In genomic region chr16:17848928-17849327, GRCm38 (mm10) we compare ENCODE assay signal across 10 mouse cellular contexts. TPM values are rescaled to one million over a fixed set of nuclear protein-coding genes. Genes with fewer than 3 reads are reported as not detected.
DNase-seq lines count a peak whose midpoint lies in the region; ATAC-seq and TF ChIP-seq lines count a peak whose summit lies in the region.
"Had no signal": no experiment of that assay in that cellular context is flagged by ENCODE, and none has a peak within 500 bp of the region (broad histone marks: within the 10 kb centered on the region; RNA-seq: fewer than 3 reads in every experiment).

No protein-coding gene starts in this region.

- TF ChIP-seq EP300 in heart, adult 2 months (IDR thresholded peaks at IDR 0.05; ENCODE audit: insufficient read depth, low read depth, low read length), result no peak

- H3K4me1 ChIP-seq in heart, adult 2 months (ENCODE audit: control insufficient read depth, insufficient read depth, low read length), result no peaks in the 10 kb centered on the region
- no peaks in the 10 kb centered on the region for H3K4me1 ChIP-seq in heart, embryonic 12.5 days (replicated peaks)
- no peaks in the 10 kb centered on the region for H3K4me1 ChIP-seq in midbrain, embryonic 13.5 days (replicated peaks)
- no peaks in the 10 kb centered on the region for H3K4me1 ChIP-seq in intestine, embryonic 16.5 days (ENCODE audit: control insufficient read depth, insufficient read depth, low read length)

- no peak overlapping the region for H3K4me3 ChIP-seq in heart, adult 2 months
- H3K4me3 ChIP-seq in heart, embryonic 12.5 days, result no peak overlapping the region
- no peak overlapping the region for H3K4me3 ChIP-seq in midbrain, embryonic 13.5 days (replicated peaks)
- H3K4me3 ChIP-seq in intestine, embryonic 16.5 days (ENCODE audit: low read length), result no peak overlapping the region

- intact Hi-C loops in heart, adult 2 months (cut with DNase I), result no loop called here

- peak; percentile 88 for TF ChIP-seq CTCF in heart, adult 2 months (IDR thresholded peaks at IDR 0.05)

- no peaks in the 10 kb centered on the region for H3K9me3 ChIP-seq in heart, embryonic 12.5 days (replicated peaks)
- no peaks in the 10 kb centered on the region for H3K9me3 ChIP-seq in midbrain, embryonic 13.5 days
- H3K9me3 ChIP-seq in intestine, embryonic 16.5 days (ENCODE audit: control insufficient read depth, low read length), result no peaks in the 10 kb centered on the region

- H3K27ac ChIP-seq in heart, adult 2 months, result no peak overlapping the region
- no peak overlapping the region for H3K27ac ChIP-seq in heart, embryonic 12.5 days (ENCODE audit: poor library complexity, severe bottlenecking)
- H3K27ac ChIP-seq in midbrain, embryonic 13.5 days, result peak overlapping the region; percentile 62
- no peak overlapping the region for H3K27ac ChIP-seq in intestine, embryonic 16.5 days (ENCODE audit: low read length)

- H3K27me3 ChIP-seq in heart, adult 2 months (ENCODE audit: control insufficient read depth, insufficient read depth, low read length), result no peaks in the 10 kb centered on the region
- no peaks in the 10 kb centered on the region for H3K27me3 ChIP-seq in heart, embryonic 12.5 days (replicated peaks)
- no peaks in the 10 kb centered on the region for H3K27me3 ChIP-seq in midbrain, embryonic 13.5 days
- H3K27me3 ChIP-seq in intestine, embryonic 16.5 days (replicated peaks; ENCODE audit: control insufficient read depth, insufficient read depth, low read length), result no peaks in the 10 kb centered on the region

- no peak for TF ChIP-seq POLR2A in heart, adult 2 months (IDR thresholded peaks at IDR 0.05; ENCODE audit: insufficient read depth, low read depth, low read length)

- 27% methylated on average over 1 of the region's 1 CpGs for WGBS in heart, adult 2 months
- WGBS in heart, embryonic 12.5 days, result 35% methylated on average over 1 of the region's 1 CpGs
- WGBS in midbrain, embryonic 13.5 days, result 36% methylated on average over 1 of the region's 1 CpGs
- 24% methylated on average over 1 of the region's 1 CpGs for WGBS in intestine, embryonic 16.5 days

- no peaks in the 10 kb centered on the region for H3K36me3 ChIP-seq in heart, adult 2 months (ENCODE audit: control insufficient read depth, insufficient read depth, low read length)
- H3K36me3 ChIP-seq in heart, embryonic 12.5 days, result peaks cover 81% of the 10 kb centered on the region
- H3K36me3 ChIP-seq in midbrain, embryonic 13.5 days, result peaks cover 87% of the 10 kb centered on the region
- H3K36me3 ChIP-seq in intestine, embryonic 16.5 days (ENCODE audit: control insufficient read depth, insufficient read depth, low read length), result peaks cover 13% of the 10 kb centered on the region

- no peak overlapping the region for H3K9ac ChIP-seq in heart, adult 2 months (ENCODE audit: low read depth, low read length)
- no peak overlapping the region for H3K9ac ChIP-seq in heart, embryonic 12.5 days
- H3K9ac ChIP-seq in midbrain, embryonic 13.5 days (replicated peaks), result 0 out of 2 replicates have a peak overlapping the region, but pooled peaks have one; percentile 41
- no peak overlapping the region for H3K9ac ChIP-seq in intestine, embryonic 16.5 days (ENCODE audit: low read depth, low read length)

- DNase-seq in heart, adult 2 months, result no peak
- peak; percentile 61 for DNase-seq in thymus, postnatal 0 days (ENCODE audit: low spot score)
- no peak for DNase-seq in thymus, postnatal 36 days
- peak; percentile 86 to 90 for DNase-seq in cerebellum, postnatal 14 days
- peak; percentile 74 for DNase-seq in hindlimb bud, embryonic 11.5 days (ENCODE audit: extremely low spot score, low read depth, low spot score)

- ATAC-seq in heart, embryonic 12.5 days (ENCODE audit: insufficient number of reproducible peaks, low FRiP score), result no peak
- peak; percentile 74; the same call in 1 of the 2 replicates for ATAC-seq in midbrain, embryonic 13.5 days
- no peak for ATAC-seq in intestine, embryonic 16.5 days

- no peak overlapping the region for H3K4me2 ChIP-seq in heart, embryonic 12.5 days
- no peak overlapping the region for H3K4me2 ChIP-seq in midbrain, embryonic 13.5 days (replicated peaks)
- H3K4me2 ChIP-seq in intestine, embryonic 16.5 days (ENCODE audit: low read depth, low read length), result no peak overlapping the region

- H3K79me2 ChIP-seq in heart, adult 2 months (replicated peaks; ENCODE audit: control insufficient read depth, insufficient read depth, low read length), result no peaks in the 10 kb centered on the region

RNA-seq across cellular contexts. Expression of gene Car15, which starts 10.8 kb away (rescaled TPM):
- 1 to 10 TPM; 1.6 to 2.9 TPM for total RNA-seq in heart, adult 2 months (2021)
- polyA plus RNA-seq in heart, adult 2 months (2012; rRNA removed), result 4.6 and 5.2 TPM in 2 replicates
- 1.5 and 1.7 TPM in 2 replicates for polyA plus RNA-seq in heart, embryonic 12.5 days (2016; fragmentation: Nextera tagmentation; extraction: Ambion mirVana)
- 0.83 and 1.3 TPM in 2 replicates for polyA plus RNA-seq in thymus, postnatal 0 days (2015; fragmentation: Nextera tagmentation; extraction: Ambion mirVana)
- 5.3 and 5.5 TPM in 2 replicates for polyA plus RNA-seq in midbrain, embryonic 13.5 days (2015; fragmentation: Nextera tagmentation; extraction: Ambion mirVana)
- 1.1 and 1.2 TPM in 2 replicates for polyA plus RNA-seq in intestine, embryonic 16.5 days (2015; fragmentation: Nextera tagmentation; extraction: Ambion mirVana)

RNA-seq across cellular contexts. Expression of gene B830017H08Rik, which starts 16.0 kb away (rescaled TPM):
- not detected for total RNA-seq in heart, adult 2 months (2021)
- polyA plus RNA-seq in heart, adult 2 months (2012; rRNA removed), result not detected in 2 replicates
- polyA plus RNA-seq in heart, embryonic 12.5 days (2016; fragmentation: Nextera tagmentation; extraction: Ambion mirVana), result not detected in 2 replicates
- polyA plus RNA-seq in thymus, postnatal 0 days (2015; fragmentation: Nextera tagmentation; extraction: Ambion mirVana), result not detected in 2 replicates
- polyA plus RNA-seq in midbrain, embryonic 13.5 days (2015; fragmentation: Nextera tagmentation; extraction: Ambion mirVana), result 0.54 and 0.70 TPM in 2 replicates
- polyA plus RNA-seq in intestine, embryonic 16.5 days (2015; fragmentation: Nextera tagmentation; extraction: Ambion mirVana), result not detected in 2 replicates
- total RNA-seq: adrenal gland, adult 18-20 months had no signal
- polyA plus RNA-seq: stomach, embryonic 14.5 days had no signal

RNA-seq across cellular contexts. Expression of gene Gm20518, which starts 42.5 kb away (rescaled TPM):
- total RNA-seq in heart, adult 2 months (2021), result under 1 TPM; 0.20 to 0.31 TPM
- 0.68 and 1.1 TPM in 2 replicates for polyA plus RNA-seq in heart, adult 2 months (2012; rRNA removed)
- 0.19 and 0.32 TPM in 2 replicates for polyA plus RNA-seq in heart, embryonic 12.5 days (2016; fragmentation: Nextera tagmentation; extraction: Ambion mirVana)
- polyA plus RNA-seq in thymus, postnatal 0 days (2015; fragmentation: Nextera tagmentation; extraction: Ambion mirVana), result 0.20 TPM in 1 of 2 replicates, not detected in the other
- polyA plus RNA-seq in midbrain, embryonic 13.5 days (2015; fragmentation: Nextera tagmentation; extraction: Ambion mirVana), result 0.71 and 0.98 TPM in 2 replicates
- 0.26 and 0.31 TPM in 2 replicates for polyA plus RNA-seq in intestine, embryonic 16.5 days (2015; fragmentation: Nextera tagmentation; extraction: Ambion mirVana)

RNA-seq across cellular contexts. Expression of gene Tssk1, which starts 45.1 kb away (rescaled TPM):
- under 1 TPM; 0.16 TPM for total RNA-seq in heart, adult 2 months (2021)
- polyA plus RNA-seq in heart, adult 2 months (2012; rRNA removed), result 0.27 and 0.29 TPM in 2 replicates
- polyA plus RNA-seq in heart, embryonic 12.5 days (2016; fragmentation: Nextera tagmentation; extraction: Ambion mirVana), result 0.04 and 0.05 TPM in 2 replicates
- 0.05 TPM in 1 of 2 replicates, not detected in the other for polyA plus RNA-seq in thymus, postnatal 0 days (2015; fragmentation: Nextera tagmentation; extraction: Ambion mirVana)
- 0.07 TPM in 1 of 2 replicates, not detected in the other for polyA plus RNA-seq in midbrain, embryonic 13.5 days (2015; fragmentation: Nextera tagmentation; extraction: Ambion mirVana)
- polyA plus RNA-seq in intestine, embryonic 16.5 days (2015; fragmentation: Nextera tagmentation; extraction: Ambion mirVana), result 0.05 TPM in 1 of 2 replicates, not detected in the other
- total RNA-seq: adrenal gland, adult 18-20 months had no signal

RNA-seq across cellular contexts. Expression of gene Dgcr2, which starts 49.4 kb away (rescaled TPM):
- 10 to 100 TPM; 46.5 to 55.7 TPM for total RNA-seq in heart, adult 2 months (2021)
- polyA plus RNA-seq in heart, adult 2 months (2012; rRNA removed), result 64.3 and 77.9 TPM in 2 replicates
- 54.5 and 56.8 TPM in 2 replicates for polyA plus RNA-seq in heart, embryonic 12.5 days (2016; fragmentation: Nextera tagmentation; extraction: Ambion mirVana)
- 42.5 and 43.7 TPM in 2 replicates for polyA plus RNA-seq in thymus, postnatal 0 days (2015; fragmentation: Nextera tagmentation; extraction: Ambion mirVana)
- polyA plus RNA-seq in midbrain, embryonic 13.5 days (2015; fragmentation: Nextera tagmentation; extraction: Ambion mirVana), result 97.9 and 103 TPM in 2 replicates
- 65.4 and 67.4 TPM in 2 replicates for polyA plus RNA-seq in intestine, embryonic 16.5 days (2015; fragmentation: Nextera tagmentation; extraction: Ambion mirVana)

Comparison
In these comparisons a context has a peak if more than half of its experiments do, and no peak if none do; other contexts are left out.
1. DNase-seq: peak in thymus, postnatal 0 days (single experiment), cerebellum, postnatal 14 days (2 of 2) and hindlimb bud, embryonic 11.5 days (single experiment); none in heart, adult 2 months (0 of 2) and thymus, postnatal 36 days (0 of 2).